Mouse (Mus musculus): Measurements from ENCODE around the gene Cbs. TPM values are rescaled to one million over a fixed set of nuclear protein-coding genes. Genes with fewer than 3 reads are reported as not detected.

Cbs gene
- polyA plus RNA-seq, 1 experiment, result 5.4 TPM

DNA sequence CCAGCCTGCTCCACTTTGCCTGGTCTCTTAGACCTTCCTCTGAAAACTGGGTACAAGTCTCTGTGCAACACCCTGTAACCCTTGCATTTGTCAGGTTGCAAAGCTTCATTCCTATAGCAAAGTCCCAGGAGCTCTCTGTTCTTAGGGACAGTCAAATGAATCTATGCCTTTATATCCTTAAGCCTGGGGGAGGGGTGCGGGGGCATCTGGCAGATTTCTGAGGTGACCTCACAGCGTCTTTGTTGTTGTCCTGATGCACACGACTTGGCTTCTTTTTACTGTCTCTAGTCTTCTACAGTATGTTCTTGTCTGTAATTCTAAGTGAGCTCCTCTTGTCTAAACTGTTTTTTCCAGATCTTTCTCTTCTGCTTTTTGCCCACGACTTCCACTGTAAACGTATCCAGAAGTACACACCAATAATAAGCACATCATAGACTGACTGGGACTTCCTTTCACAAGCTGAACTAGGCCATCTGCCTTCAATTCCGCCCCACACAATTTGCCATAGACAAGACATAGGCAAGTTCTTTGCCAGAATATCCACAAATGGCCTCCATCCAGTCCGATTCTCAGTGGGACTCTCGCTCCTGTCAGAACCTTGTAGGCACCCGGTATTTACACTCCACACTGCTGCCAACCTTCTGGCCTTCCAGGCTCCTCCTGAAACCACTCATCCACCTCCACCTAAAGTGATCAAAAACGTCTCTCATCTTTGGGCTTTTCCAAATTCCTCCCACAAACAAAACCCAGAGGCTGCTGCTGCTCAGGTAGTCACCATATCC is 60.5 kb downstream of the Cbs start:
- no peak for DNase-seq (ENCODE audit: low read depth)

DNA sequence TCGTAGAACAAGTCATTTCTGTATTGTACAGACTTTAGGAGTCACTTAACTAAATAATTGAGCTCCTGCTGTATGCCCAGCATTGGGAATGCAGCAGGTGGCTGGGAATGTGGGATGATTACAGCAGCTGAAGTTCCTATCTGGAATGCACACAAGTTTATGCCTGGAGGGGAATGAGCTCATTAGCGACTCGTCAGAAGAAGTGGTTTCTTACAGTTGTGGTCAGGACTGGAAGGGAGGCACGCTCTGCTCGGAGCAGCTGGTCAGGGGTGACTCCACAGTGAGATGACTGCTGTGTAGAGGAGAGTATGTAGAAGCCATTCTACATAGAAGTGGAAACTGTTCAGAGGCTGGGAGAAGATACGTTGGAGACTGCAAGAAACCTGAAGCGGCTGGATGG is 62.4 kb downstream of the Cbs start:
- no peak for DNase-seq (ENCODE audit: low read depth)
- TF ChIP-seq CTCF (IDR thresholded peaks at IDR 0.05; ENCODE audit: borderline replicate concordance, extremely low read depth, insufficient read depth, insufficient read length), result no peak
- TF ChIP-seq POLR2A (IDR thresholded peaks at IDR 0.05; ENCODE audit: borderline replicate concordance, extremely low read depth, insufficient read depth, insufficient read length, poor library complexity, severe bottlenecking), result no peak

More for the DNA sequence above, 60.5 kb downstream of the Cbs start:
- TF ChIP-seq POLR2A (IDR thresholded peaks at IDR 0.05; ENCODE audit: borderline replicate concordance, extremely low read depth, insufficient read depth, insufficient read length, poor library complexity, severe bottlenecking), result no peak
- no peak for TF ChIP-seq CTCF (IDR thresholded peaks at IDR 0.05; ENCODE audit: borderline replicate concordance, extremely low read depth, insufficient read depth, insufficient read length)

DNA sequence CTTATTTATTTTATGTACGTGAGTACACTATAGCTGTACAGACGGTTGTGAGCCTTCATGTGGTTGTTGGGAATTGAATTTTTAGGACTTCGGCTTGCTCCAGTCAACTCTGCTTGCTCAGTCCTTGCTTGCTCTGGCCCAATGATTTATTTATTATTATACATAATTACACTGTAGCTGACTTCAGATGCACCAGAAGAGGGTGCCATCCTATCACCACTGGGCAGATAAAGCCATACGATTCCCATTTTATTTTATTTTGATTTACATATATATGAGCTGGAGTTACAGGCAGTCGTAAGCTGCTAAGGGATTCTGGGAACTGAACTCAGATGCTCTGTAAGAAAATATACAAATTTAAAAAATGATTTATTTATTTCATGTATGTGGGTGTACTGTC is 65.3 kb downstream of the Cbs start:
- no peak for DNase-seq (ENCODE audit: low read depth)
- TF ChIP-seq POLR2A (IDR thresholded peaks at IDR 0.05; ENCODE audit: borderline replicate concordance, extremely low read depth, insufficient read depth, insufficient read length, poor library complexity, severe bottlenecking), result no peak
- no peak for TF ChIP-seq CTCF (IDR thresholded peaks at IDR 0.05; ENCODE audit: borderline replicate concordance, extremely low read depth, insufficient read depth, insufficient read length)

DNA sequence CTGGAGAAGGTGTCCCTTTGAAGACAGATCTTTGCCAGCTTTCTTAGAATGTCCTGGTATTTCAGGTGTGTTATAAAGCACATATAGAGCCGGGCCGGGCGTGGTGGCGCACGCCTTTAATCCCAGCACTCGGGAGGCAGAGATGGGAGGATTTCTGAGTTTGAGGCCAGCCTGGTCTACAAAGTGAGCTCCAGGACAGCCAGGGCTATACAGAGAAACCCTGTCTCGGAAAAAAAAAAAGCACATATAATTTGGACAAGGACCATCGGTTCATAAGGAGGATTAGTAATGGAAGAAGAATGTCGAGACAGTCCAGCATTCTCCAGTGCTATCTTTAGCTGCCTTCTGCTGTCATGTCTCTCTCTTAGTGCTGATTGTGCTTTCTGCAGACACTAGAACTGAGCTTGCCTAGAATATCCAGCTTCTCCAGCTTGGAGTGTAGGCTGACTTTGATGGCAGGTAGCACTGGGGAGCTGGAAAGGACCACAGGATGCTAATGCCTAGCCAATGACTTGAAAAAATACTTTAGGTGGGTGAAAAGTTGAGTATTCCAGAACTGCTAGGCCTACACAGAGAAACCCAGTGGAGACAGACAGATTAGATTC is 66.6 kb downstream of the Cbs start:
- DNase-seq (ENCODE audit: low read depth), result peak; percentile 50
- TF ChIP-seq POLR2A (IDR thresholded peaks at IDR 0.05; ENCODE audit: borderline replicate concordance, extremely low read depth, insufficient read depth, insufficient read length, poor library complexity, severe bottlenecking), result no peak
- no peak for TF ChIP-seq CTCF (IDR thresholded peaks at IDR 0.05; ENCODE audit: borderline replicate concordance, extremely low read depth, insufficient read depth, insufficient read length)

DNA sequence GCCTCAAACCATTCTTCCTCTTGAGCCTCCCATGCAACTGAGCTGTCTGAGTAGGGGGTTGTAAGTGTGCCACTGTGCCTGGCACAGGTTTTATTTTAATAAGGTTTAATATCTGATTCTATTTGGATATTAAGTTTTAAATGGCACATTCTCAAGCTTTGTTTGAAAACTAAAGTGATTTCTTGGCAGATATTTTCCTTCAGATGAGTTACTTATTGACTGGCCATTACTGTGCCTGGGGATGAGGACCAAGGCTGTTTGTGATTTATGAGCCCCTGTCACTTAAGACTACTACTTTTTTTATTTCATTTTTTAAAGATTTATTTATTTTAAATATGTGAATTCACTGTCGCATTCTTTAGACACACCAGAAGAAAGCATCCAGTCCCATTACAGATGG is 67.3 kb downstream of the Cbs start:
- DNase-seq (ENCODE audit: low read depth), result no peak
- no peak for TF ChIP-seq CTCF (IDR thresholded peaks at IDR 0.05; ENCODE audit: borderline replicate concordance, extremely low read depth, insufficient read depth, insufficient read length)
- TF ChIP-seq POLR2A (IDR thresholded peaks at IDR 0.05; ENCODE audit: borderline replicate concordance, extremely low read depth, insufficient read depth, insufficient read length, poor library complexity, severe bottlenecking), result no peak

DNA sequence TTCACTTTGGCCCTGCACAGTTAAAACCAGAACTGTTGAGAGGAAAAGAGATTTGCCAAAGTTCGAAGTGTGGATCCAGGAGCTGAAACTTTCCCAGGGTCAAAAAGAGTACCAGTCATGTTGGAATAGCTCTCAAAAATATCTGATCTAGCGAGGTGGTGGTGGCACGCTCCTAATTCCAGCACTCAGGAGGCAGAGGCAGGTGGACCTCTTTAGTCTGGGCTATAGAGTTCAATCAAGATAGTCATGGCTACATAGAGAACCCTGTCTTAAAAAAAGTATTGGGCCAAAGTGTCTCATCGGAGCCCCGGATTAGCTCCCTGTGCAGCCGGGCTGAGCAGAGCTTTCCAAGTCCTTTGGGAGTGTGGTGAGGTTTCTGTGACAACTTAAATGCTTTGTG is 70.8 kb downstream of the Cbs start:
- no peak for TF ChIP-seq CTCF (IDR thresholded peaks at IDR 0.05; ENCODE audit: borderline replicate concordance, extremely low read depth, insufficient read depth, insufficient read length)
- TF ChIP-seq POLR2A (IDR thresholded peaks at IDR 0.05; ENCODE audit: borderline replicate concordance, extremely low read depth, insufficient read depth, insufficient read length, poor library complexity, severe bottlenecking), result no peak
- DNase-seq (ENCODE audit: low read depth), result no peak

DNA sequence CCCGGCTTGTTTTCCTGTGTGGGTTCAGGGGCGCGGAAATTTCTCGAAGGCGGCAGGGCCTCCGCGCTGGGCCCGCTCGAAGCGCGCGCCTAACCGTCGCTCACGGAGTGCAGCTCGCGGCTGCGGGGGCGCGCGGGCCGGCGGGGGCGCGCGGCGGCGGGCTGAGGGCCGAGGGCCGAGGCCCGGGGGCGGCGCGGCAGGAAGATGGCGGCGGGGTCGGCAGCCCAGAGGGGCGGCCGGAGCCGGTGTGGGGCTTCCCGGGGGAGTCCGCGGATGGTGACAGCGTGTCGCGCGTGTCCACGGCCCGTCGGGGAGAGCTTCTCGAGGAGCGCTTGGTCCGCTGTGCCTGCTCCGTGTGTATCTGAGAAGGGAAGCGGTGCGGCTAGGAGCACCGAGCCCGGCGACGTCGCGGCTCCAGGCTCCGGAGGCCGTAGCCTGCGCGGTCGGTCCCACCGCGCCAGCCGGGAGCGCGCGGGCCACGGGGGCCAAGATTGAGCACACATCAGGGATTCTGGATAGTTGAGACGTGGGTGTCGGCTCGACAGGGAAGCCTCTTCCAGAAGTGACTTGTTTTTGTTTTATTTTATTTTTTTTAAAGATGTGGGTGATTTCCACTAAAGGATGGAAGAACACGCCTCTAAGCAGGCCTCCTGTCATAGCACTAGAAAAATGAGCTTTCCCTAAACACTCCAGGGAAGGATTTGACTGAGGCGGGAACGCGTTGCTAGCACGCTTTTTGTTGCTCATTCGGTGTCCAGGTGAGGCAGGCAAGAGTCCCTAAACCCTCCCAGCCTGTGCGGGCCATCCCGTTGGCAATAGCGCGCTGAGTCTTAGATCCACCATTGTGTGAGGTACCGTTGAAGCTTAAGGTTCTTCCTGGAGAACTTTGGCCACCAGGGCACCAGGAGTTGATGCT is 71.6 kb downstream of the Cbs start:
- peak; percentile 44; the same call in 1 of the 2 replicates for TF ChIP-seq POLR2A (IDR thresholded peaks at IDR 0.05; ENCODE audit: borderline replicate concordance, extremely low read depth, insufficient read depth, insufficient read length, poor library complexity, severe bottlenecking)
- no peak for TF ChIP-seq CTCF (IDR thresholded peaks at IDR 0.05; ENCODE audit: borderline replicate concordance, extremely low read depth, insufficient read depth, insufficient read length)
- peak; percentile 91 for DNase-seq (ENCODE audit: low read depth)

DNA sequence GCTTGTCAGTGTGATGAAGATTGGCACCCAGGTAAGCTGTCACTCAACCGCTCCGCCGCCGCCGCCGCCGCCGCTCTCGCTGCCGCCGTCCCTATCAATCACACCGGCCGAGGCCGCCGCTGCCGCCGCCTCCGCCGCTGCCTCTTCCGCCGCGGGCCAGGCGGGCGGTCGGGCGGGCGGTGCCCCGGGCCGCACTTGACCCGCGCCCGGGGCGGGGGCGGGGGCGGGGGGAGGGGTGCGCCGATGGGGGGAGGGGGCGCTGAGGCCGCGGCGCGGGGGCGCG is 72.2 kb downstream of the Cbs start:
- TF ChIP-seq CTCF (IDR thresholded peaks at IDR 0.05; ENCODE audit: borderline replicate concordance, extremely low read depth, insufficient read depth, insufficient read length) (no peak), POLR2A (IDR thresholded peaks at IDR 0.05; ENCODE audit: borderline replicate concordance, extremely low read depth, insufficient read depth, insufficient read length, poor library complexity, severe bottlenecking) (peak; percentile 64)
- no peak for DNase-seq (ENCODE audit: low read depth)

DNA sequence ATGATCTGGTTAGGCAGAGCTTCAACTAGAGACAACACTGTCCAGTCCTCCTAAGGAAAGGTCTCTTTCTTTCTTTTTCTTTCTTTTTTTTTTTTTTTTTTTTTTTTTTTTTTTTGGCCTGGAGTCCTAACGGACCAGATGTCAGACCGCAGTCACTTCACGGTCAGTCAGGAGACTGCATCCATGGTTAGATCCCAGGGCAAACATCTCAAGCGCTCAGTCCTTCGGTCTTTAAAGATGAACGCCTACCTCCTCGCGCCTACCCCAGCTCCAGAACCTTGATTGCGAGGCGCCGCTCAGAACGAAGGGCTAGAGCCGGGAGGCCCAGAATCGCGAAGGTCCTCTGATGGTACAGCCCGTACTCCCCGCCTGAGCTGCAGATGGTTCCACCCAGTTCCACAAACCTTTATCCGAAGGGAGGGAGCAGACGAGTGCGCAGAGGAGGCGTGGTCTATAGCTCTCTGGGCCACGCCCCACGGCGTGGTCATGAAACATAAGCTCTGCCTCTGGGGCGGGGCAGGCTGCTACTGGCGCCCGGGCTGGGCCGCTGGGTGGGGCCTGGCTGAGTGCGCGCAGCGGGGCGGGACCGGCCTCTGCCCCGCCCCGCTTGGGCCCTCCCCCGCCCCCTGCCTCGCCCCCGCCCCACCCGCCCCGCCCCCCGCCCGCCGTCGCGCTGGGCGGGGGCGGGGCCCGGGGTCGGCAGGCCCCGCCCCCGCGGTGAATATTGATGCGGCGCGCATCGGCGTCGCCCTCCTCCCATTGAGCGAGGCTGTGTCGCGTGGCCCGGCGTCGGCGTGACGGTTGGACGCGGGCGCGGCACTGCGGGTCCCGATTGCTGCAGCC is 72.8 kb downstream of the Cbs start, which contains the start of gene Pknox1:
Gene Pknox1, plus strand, starts transcription at position 720 of the 843 bp plus-strand sequence.
- peak; percentile 100 for DNase-seq (ENCODE audit: low read depth)
- TF ChIP-seq CTCF (IDR thresholded peaks at IDR 0.05; ENCODE audit: borderline replicate concordance, extremely low read depth, insufficient read depth, insufficient read length), result no peak
- no peak for TF ChIP-seq POLR2A (IDR thresholded peaks at IDR 0.05; ENCODE audit: borderline replicate concordance, extremely low read depth, insufficient read depth, insufficient read length, poor library complexity, severe bottlenecking)

DNA sequence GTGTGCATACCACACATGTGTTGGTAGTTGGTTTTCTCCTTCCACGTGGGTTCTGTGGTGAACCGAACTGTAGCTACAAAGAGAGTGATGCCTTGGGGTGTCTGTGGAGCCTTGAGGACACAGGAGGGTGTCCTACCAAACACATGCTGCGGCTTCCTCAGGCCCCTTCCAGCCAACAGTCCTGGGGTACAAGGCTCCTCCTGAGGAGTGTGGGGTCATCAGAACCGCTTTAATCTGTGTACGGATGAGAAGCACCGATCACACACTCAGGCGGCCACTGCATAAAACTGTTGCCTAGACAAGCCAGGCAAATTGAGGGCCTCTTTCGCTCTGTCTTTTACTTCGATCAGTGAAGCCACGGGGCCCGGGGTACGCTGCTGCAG is 73.4 kb downstream of the Cbs start:
- DNase-seq (ENCODE audit: low read depth), result no peak
- TF ChIP-seq CTCF (IDR thresholded peaks at IDR 0.05; ENCODE audit: borderline replicate concordance, extremely low read depth, insufficient read depth, insufficient read length) (no peak), POLR2A (IDR thresholded peaks at IDR 0.05; ENCODE audit: borderline replicate concordance, extremely low read depth, insufficient read depth, insufficient read length, poor library complexity, severe bottlenecking) (no peak)

All from brain, embryonic 14.5 days (tissue).